Mouse (Mus musculus) neural tube, embryonic 11.5 days (tissue): ENCODE data around the gene Mmab. TPM values are rescaled to one million over a fixed set of nuclear protein-coding genes. Genes with fewer than 3 reads are reported as not detected.
A peak's percentile ranks its signal among the peaks of the same experiment; 100 is the strongest.

ENCODE experiments used
- ATAC-seq: fragments of 200-750 bp; cut with Nextera tagmentation; 2 replicates; pipeline ENCODE4 v1.8.0; 2017; ENCODE audit warnings: moderate number of reproducible peaks, mild to moderate bottlenecking, moderate TSS enrichment, moderate library complexity; ENCODE audit not compliant: insufficient read depth, low FRiP score, low TSS enrichment
- DNase-seq: peaks from one replicate; pipeline ENCODE4 v3.0.0-alpha.2; 2015; ENCODE audit warnings: low spot score
- H3K27ac ChIP-seq: fragments of 300-500 bp; sonication (generic); 2 replicates; pipeline ENCODE4 v1.5.1; 2014; ENCODE audit warnings: low read depth, mild to moderate bottlenecking, low read length
- H3K27me3 ChIP-seq: fragments of 300-500 bp; sonication (generic); 2 replicates; pipeline ENCODE4 v1.6.1; 2014; ENCODE audit warnings: mild to moderate bottlenecking, low read length, mixed read lengths; ENCODE audit not compliant: control insufficient read depth, insufficient read depth
- H3K36me3 ChIP-seq: fragments of 300-500 bp; sonication (generic); 2 replicates; pipeline ENCODE4 v1.6.1; 2014; ENCODE audit warnings: mild to moderate bottlenecking, low read length, moderate library complexity, mixed read lengths; ENCODE audit not compliant: control insufficient read depth, insufficient read depth
- H3K4me1 ChIP-seq: fragments of 300-500 bp; sonication (generic); 2 replicates; pipeline ENCODE4 v1.6.1; 2014; ENCODE audit warnings: low read length, mixed read lengths; ENCODE audit not compliant: control insufficient read depth, insufficient read depth
- H3K4me2 ChIP-seq: fragments of 300-500 bp; sonication (generic); 2 replicates; pipeline ENCODE4 v1.6.1; 2014; ENCODE audit warnings: low read depth, mild to moderate bottlenecking, moderate library complexity
- H3K4me3 ChIP-seq: fragments of 300-500 bp; sonication (generic); 2 replicates; pipeline ENCODE4 v1.5.1; 2014; ENCODE audit warnings: low read depth, low read length
- H3K9ac ChIP-seq: fragments of 300-500 bp; sonication (generic); 2 replicates; pipeline ENCODE4 v1.6.1; 2014; ENCODE audit warnings: mild to moderate bottlenecking, low read length
- H3K9me3 ChIP-seq: fragments of 300-500 bp; sonication (generic); 2 replicates; pipeline ENCODE4 v1.6.1; 2016; ENCODE audit warnings: low read length; ENCODE audit not compliant: control insufficient read depth
- WGBS: fragments of 180-500 bp; shearing (Covaris S2); extraction: QIAGEN DNeasy Blood & Tissue Kit; methylation state at CpG from one replicate; pipeline ENCODE4 v1.1.7; 2014; 5-methylcytosine and 5-hydroxymethylcytosine counted together
- polyA plus RNA-seq: library from polyadenylated mRNA; unstranded; fragments of >200 nt; fragmentation: Nextera tagmentation; extraction: Ambion mirVana; gene quantifications from 2 replicates; pipeline ENCODE4 v1.2.1, GENCODE M21; 2014

Gene Mmab
- 25.1 and 29.2 TPM in 2 replicates for polyA plus RNA-seq

- Histone ChIP-seq H3K36me3 (peaks cover 2% of the 10 kb centered on the region; the same call in 1 of the 2 replicates), H3K4me3 (peak within 1 kb of the TSS; percentile 73), H3K4me2 (peak within 1 kb of the TSS; percentile 72), H3K4me1 (peaks cover 10% of the 10 kb centered on the region; the same call in 1 of the 2 replicates), H3K9me3 (no peaks in the 10 kb centered on the region), H3K27ac (no peak within 1 kb of the TSS), H3K27me3 (no peaks in the 10 kb centered on the region), H3K9ac (peak within 1 kb of the TSS; percentile 67)
- DNase-seq (peak; percentile 98), ATAC-seq (peak; percentile 98)
- WGBS = 3% methylated on average over 43 of the region's 43 CpGs
Measured at GRCm38 (mm10) chr5:114443566-114444367, at the start of gene Mmab, which contains the start of gene Mvk. Gene Mmab, minus strand, starts transcription at chr5:114444060. Gene Mvk, plus strand, starts transcription at chr5:114444269.

GRCm38 (mm10) chr5:114490241-114490640 is 46.4 kb upstream of the Mmab start:
- Histone ChIP-seq H3K27me3 (no peaks in the 10 kb centered on the region), H3K4me3 (no peak overlapping the region), H3K36me3 (no peaks in the 10 kb centered on the region), H3K4me1 (no peaks in the 10 kb centered on the region), H3K9me3 (no peaks in the 10 kb centered on the region), H3K27ac (no peak overlapping the region), H3K4me2 (no peak overlapping the region), H3K9ac (no peak overlapping the region)
- no peak for DNase-seq
- ATAC-seq = no peak
- 94% methylated on average over 8 of the region's 8 CpGs for WGBS

GRCm38 (mm10) chr5:114489570-114489969 is 45.7 kb upstream of the Mmab start:
- Histone ChIP-seq H3K4me3 (no peak overlapping the region), H3K27me3 (no peaks in the 10 kb centered on the region), H3K27ac (no peak overlapping the region), H3K9me3 (no peaks in the 10 kb centered on the region), H3K4me1 (no peaks in the 10 kb centered on the region), H3K36me3 (no peaks in the 10 kb centered on the region), H3K4me2 (no peak overlapping the region), H3K9ac (no peak overlapping the region)
- ATAC-seq = no peak
- 88% methylated on average over 6 of the region's 6 CpGs for WGBS
- DNase-seq = no peak

GRCm38 (mm10) chr5:114485685-114486084 is 41.8 kb upstream of the Mmab start:
- H3K27ac ChIP-seq = no peak overlapping the region
- no peak overlapping the region for H3K9ac ChIP-seq
- no peak overlapping the region for H3K4me3 ChIP-seq
- no peaks in the 10 kb centered on the region for H3K36me3 ChIP-seq
- DNase-seq (no peak), ATAC-seq (no peak)
- no peak overlapping the region for H3K4me2 ChIP-seq
- no peaks in the 10 kb centered on the region for H3K27me3 ChIP-seq
- WGBS = 93% methylated on average over 14 of the region's 14 CpGs
- H3K4me1 ChIP-seq = peaks cover 4% of the 10 kb centered on the region
- no peaks in the 10 kb centered on the region for H3K9me3 ChIP-seq

- Histone ChIP-seq H3K27me3 (no peaks in the 10 kb centered on the region), H3K9me3 (no peaks in the 10 kb centered on the region), H3K36me3 (no peaks in the 10 kb centered on the region), H3K4me3 (no peak overlapping the region), H3K4me1 (peaks cover 4% of the 10 kb centered on the region), H3K4me2 (0 out of 2 replicates have a peak overlapping the region, but pooled peaks have one; percentile 10), H3K9ac (no peak overlapping the region), H3K27ac (no peak overlapping the region)
- peak; percentile 61 for ATAC-seq
- DNase-seq = peak; percentile 51
- 4% methylated on average over 14 of the region's 14 CpGs for WGBS
Measured at GRCm38 (mm10) chr5:114482587-114483011, 38.7 kb upstream of the Mmab start.

GRCm38 (mm10) chr5:114478267-114478666 is 34.4 kb upstream of the Mmab start:
- Histone ChIP-seq H3K4me1 (peaks cover 4% of the 10 kb centered on the region), H3K9me3 (no peaks in the 10 kb centered on the region), H3K9ac (no peak overlapping the region), H3K4me2 (no peak overlapping the region), H3K27me3 (no peaks in the 10 kb centered on the region), H3K27ac (no peak overlapping the region), H3K36me3 (no peaks in the 10 kb centered on the region), H3K4me3 (no peak overlapping the region)
- DNase-seq (no peak), ATAC-seq (no peak)
- WGBS = 78% methylated on average over 12 of the region's 12 CpGs

- 47% methylated on average over 35 of the region's 35 CpGs for WGBS
- Histone ChIP-seq H3K4me2 (no peak overlapping the region), H3K36me3 (no peaks in the 10 kb centered on the region), H3K27me3 (no peaks in the 10 kb centered on the region), H3K27ac (no peak overlapping the region), H3K4me3 (no peak overlapping the region), H3K9me3 (no peaks in the 10 kb centered on the region), H3K9ac (no peak overlapping the region), H3K4me1 (no peaks in the 10 kb centered on the region)
- no peak for ATAC-seq
- DNase-seq = no peak
Measured at GRCm38 (mm10) chr5:114474741-114475491, 31.1 kb upstream of the Mmab start.

GRCm38 (mm10) chr5:114470359-114470758 is 26.5 kb upstream of the Mmab start:
- H3K36me3 ChIP-seq = no peaks in the 10 kb centered on the region
- no peaks in the 10 kb centered on the region for H3K9me3 ChIP-seq
- H3K4me2 ChIP-seq = no peak overlapping the region
- no peak overlapping the region for H3K4me3 ChIP-seq
- no peak for ATAC-seq
- peaks cover 23% of the 10 kb centered on the region for H3K4me1 ChIP-seq
- H3K27me3 ChIP-seq = no peaks in the 10 kb centered on the region
- 78% methylated on average over 3 of the region's 3 CpGs for WGBS
- no peak overlapping the region for H3K9ac ChIP-seq
- H3K27ac ChIP-seq = no peak overlapping the region
- no peak for DNase-seq
